Mouse (Mus musculus): Measurements from ENCODE around the gene Bcar3. TPM values are rescaled to one million over a fixed set of nuclear protein-coding genes. Genes with fewer than 3 reads are reported as not detected.

Gene Bcar3
- total RNA-seq, 4 experiments from 2014 or later = 3.9 to 8.2 (median 5.2) TPM

- no peak for DNase-seq (ENCODE audit: low spot score)
Observed at GRCm38 (mm10) chr3:122418564-122419274, 124.8 kb downstream of the Bcar3 start.

- DNase-seq (ENCODE audit: low spot score) = peak; percentile 72
Observed at GRCm38 (mm10) chr3:122419610-122420409, 125.9 kb downstream of the Bcar3 start.

- peak; percentile 35 for DNase-seq (ENCODE audit: low spot score)
Observed at GRCm38 (mm10) chr3:122420410-122420774, 126.5 kb downstream of the Bcar3 start.

- DNase-seq (ENCODE audit: low spot score) = no peak
Observed at GRCm38 (mm10) chr3:122421042-122421702, 127.2 kb downstream of the Bcar3 start.

- no peak for DNase-seq (ENCODE audit: low spot score)
Observed at GRCm38 (mm10) chr3:122421802-122422201, 127.9 kb downstream of the Bcar3 start.

GRCm38 (mm10) chr3:122422276-122422675 lies 128.3 kb downstream of the Bcar3 start:
- no peak for DNase-seq (ENCODE audit: low spot score)

GRCm38 (mm10) chr3:122423643-122424042 lies 129.7 kb downstream of the Bcar3 start:
- DNase-seq (ENCODE audit: low spot score) = no peak

- DNase-seq (ENCODE audit: low spot score) = no peak
Observed at GRCm38 (mm10) chr3:122428325-122428821, 134.4 kb downstream of the Bcar3 start.

GRCm38 (mm10) chr3:122430780-122431497 lies 137.0 kb downstream of the Bcar3 start:
- peak; percentile 73 for DNase-seq (ENCODE audit: low spot score)

GRCm38 (mm10) chr3:122432811-122433406 lies 139.0 kb downstream of the Bcar3 start:
- no peak for DNase-seq (ENCODE audit: low spot score)

GRCm38 (mm10) chr3:122433975-122434626 lies 140.2 kb downstream of the Bcar3 start:
- DNase-seq (ENCODE audit: low spot score) = no peak

GRCm38 (mm10) chr3:122434983-122435935 lies 141.3 kb downstream of the Bcar3 start:
- DNase-seq (ENCODE audit: low spot score) = no peak

GRCm38 (mm10) chr3:122438143-122438825 lies 144.3 kb downstream of the Bcar3 start:
- DNase-seq (ENCODE audit: low spot score) = no peak

GRCm38 (mm10) chr3:122445696-122446095 lies 151.8 kb downstream of the Bcar3 start:
- DNase-seq (ENCODE audit: low spot score) = no peak

- DNase-seq (ENCODE audit: low spot score) = no peak
Observed at GRCm38 (mm10) chr3:122446678-122447077, 152.7 kb downstream of the Bcar3 start.

GRCm38 (mm10) chr3:122448196-122448595 lies 154.3 kb downstream of the Bcar3 start:
- no peak for DNase-seq (ENCODE audit: low spot score)

GRCm38 (mm10) chr3:122450041-122450440 lies 156.1 kb downstream of the Bcar3 start:
- no peak for DNase-seq (ENCODE audit: low spot score)

- no peak for DNase-seq (ENCODE audit: low spot score)
Observed at GRCm38 (mm10) chr3:122453875-122454274, 159.9 kb downstream of the Bcar3 start.

GRCm38 (mm10) chr3:122456156-122456555 lies 162.2 kb downstream of the Bcar3 start:
- no peak for DNase-seq (ENCODE audit: low spot score)

All from heart, adult 8-10 months (tissue).